Mouse (Mus musculus) stomach, embryonic 15.5 days (tissue): Measurements from ENCODE around the gene Arsg. TPM values are rescaled to one million over a fixed set of nuclear protein-coding genes. Genes with fewer than 3 reads are reported as not detected.

Source experiments
- ATAC-seq: fragments of 200-750 bp; cut with Nextera tagmentation; 2 replicates; pipeline ENCODE4 v1.8.0; 2017; ENCODE audit warnings: low read depth, moderate number of reproducible peaks, moderate TSS enrichment; ENCODE audit not compliant: insufficient read depth, low FRiP score
- H3K27ac ChIP-seq: fragments of 300-500 bp; sonication (generic); 2 replicates; pipeline ENCODE4 v1.5.1; 2015; ENCODE audit warnings: mild to moderate bottlenecking, inconsistent platforms
- H3K27me3 ChIP-seq: fragments of 300-500 bp; sonication (generic); replicated peaks from 2 replicates; pipeline ENCODE4 v1.6.1; 2015; ENCODE audit warnings: inconsistent platforms
- H3K36me3 ChIP-seq: fragments of 300-500 bp; sonication (generic); 2 replicates; pipeline ENCODE4 v1.6.1; 2015; ENCODE audit warnings: inconsistent platforms
- H3K4me1 ChIP-seq: fragments of 300-500 bp; sonication (generic); 2 replicates; pipeline ENCODE4 v1.6.1; 2015; ENCODE audit warnings: inconsistent platforms
- H3K4me2 ChIP-seq: fragments of 300-500 bp; sonication (generic); 2 replicates; pipeline ENCODE4 v1.6.1; 2015; ENCODE audit warnings: mild to moderate bottlenecking, inconsistent platforms
- H3K4me3 ChIP-seq: fragments of 300-500 bp; sonication (generic); replicated peaks from 2 replicates; pipeline ENCODE4 v1.5.1; 2015; ENCODE audit warnings: inconsistent platforms
- H3K9ac ChIP-seq: fragments of 300-500 bp; sonication (generic); 2 replicates; pipeline ENCODE4 v1.6.1; 2015; ENCODE audit warnings: inconsistent platforms
- H3K9me3 ChIP-seq: fragments of 300-500 bp; sonication (generic); 2 replicates; pipeline ENCODE4 v1.6.1; 2016; ENCODE audit warnings: inconsistent platforms
- WGBS: fragments of 180-500 bp; shearing (Covaris S2); methylation state at CpG from one replicate; pipeline ENCODE4 v1.1.7; 2015; 5-methylcytosine and 5-hydroxymethylcytosine counted together
- polyA plus RNA-seq: library from polyadenylated mRNA; unstranded; fragments of >200 nt; fragmentation: Nextera tagmentation; extraction: Ambion mirVana; gene quantifications from 2 replicates; pipeline ENCODE4 v1.2.1, GENCODE M21; 2015

Arsg gene
- polyA plus RNA-seq, 1 experiment from 2014 or later = 3.8 TPM

- H3K4me2 ChIP-seq = no peak overlapping the region
- no peak overlapping the region for H3K4me3 ChIP-seq
- H3K36me3 ChIP-seq = no peaks in the 10 kb centered on the region
- 0 out of 2 replicates have a peak, but pooled peaks cover 7% of the 10 kb centered on the region for H3K4me1 ChIP-seq
- H3K9me3 ChIP-seq = no peaks in the 10 kb centered on the region
- WGBS = 44% methylated on average over 3 of the region's 3 CpGs
- peak; percentile 68 for ATAC-seq
- no peak overlapping the region for H3K9ac ChIP-seq
- H3K27ac ChIP-seq = peak overlapping the region; percentile 83
- H3K27me3 ChIP-seq = no peaks in the 10 kb centered on the region
Measured at GRCm38 (mm10) chr11:109554443-109554842, 81.3 kb downstream of the Arsg start.

GRCm38 (mm10) chr11:109556130-109556529 is 83.0 kb downstream of the Arsg start:
- peak; percentile 82 for ATAC-seq
- H3K9me3 ChIP-seq = no peaks in the 10 kb centered on the region
- 0 out of 2 replicates have a peak, but pooled peaks cover 7% of the 10 kb centered on the region for H3K4me1 ChIP-seq
- no peak overlapping the region for H3K4me3 ChIP-seq
- WGBS = 73% methylated on average over 6 of the region's 6 CpGs
- peak overlapping the region; percentile 61 for H3K27ac ChIP-seq
- no peaks in the 10 kb centered on the region for H3K27me3 ChIP-seq
- H3K9ac ChIP-seq = no peak overlapping the region
- no peaks in the 10 kb centered on the region for H3K36me3 ChIP-seq
- H3K4me2 ChIP-seq = no peak overlapping the region

- Histone ChIP-seq H3K27me3 (no peaks in the 10 kb centered on the region), H3K4me3 (no peak overlapping the region), H3K9me3 (no peaks in the 10 kb centered on the region), H3K9ac (no peak overlapping the region), H3K27ac (no peak overlapping the region), H3K36me3 (no peaks in the 10 kb centered on the region), H3K4me2 (no peak overlapping the region), H3K4me1 (0 out of 2 replicates have a peak, but pooled peaks cover 7% of the 10 kb centered on the region)
- WGBS = 64% methylated on average over 11 of the region's 11 CpGs
- peak; percentile 63; the same call in 1 of the 2 replicates for ATAC-seq
Measured at GRCm38 (mm10) chr11:109557419-109557818, 84.2 kb downstream of the Arsg start.

GRCm38 (mm10) chr11:109559241-109559640 is 86.1 kb downstream of the Arsg start:
- Histone ChIP-seq H3K4me1 (0 out of 2 replicates have a peak, but pooled peaks cover 3% of the 10 kb centered on the region), H3K9me3 (no peaks in the 10 kb centered on the region), H3K9ac (no peak overlapping the region), H3K4me3 (no peak overlapping the region), H3K4me2 (no peak overlapping the region), H3K27me3 (no peaks in the 10 kb centered on the region), H3K27ac (no peak overlapping the region), H3K36me3 (no peaks in the 10 kb centered on the region)
- ATAC-seq = no peak
- 85% methylated on average over 12 of the region's 12 CpGs for WGBS

- Histone ChIP-seq H3K36me3 (no peaks in the 10 kb centered on the region), H3K4me2 (no peak overlapping the region), H3K27me3 (no peaks in the 10 kb centered on the region), H3K9ac (no peak overlapping the region), H3K4me1 (no peaks in the 10 kb centered on the region), H3K27ac (peak overlapping the region; percentile 22; the same call in 1 of the 2 replicates), H3K9me3 (no peaks in the 10 kb centered on the region), H3K4me3 (no peak overlapping the region)
- no peak for ATAC-seq
- WGBS = 22% methylated on average over 9 of the region's 9 CpGs
Measured at GRCm38 (mm10) chr11:109560793-109561257, 87.7 kb downstream of the Arsg start.

- no peak for ATAC-seq
- Histone ChIP-seq H3K4me2 (no peak overlapping the region), H3K36me3 (no peaks in the 10 kb centered on the region), H3K27me3 (no peaks in the 10 kb centered on the region), H3K9ac (no peak overlapping the region), H3K4me1 (no peaks in the 10 kb centered on the region), H3K9me3 (no peaks in the 10 kb centered on the region), H3K27ac (peak overlapping the region; percentile 22; the same call in 1 of the 2 replicates), H3K4me3 (no peak overlapping the region)
- WGBS = 59% methylated on average over 3 of the region's 3 CpGs
Measured at GRCm38 (mm10) chr11:109561445-109561844, 88.3 kb downstream of the Arsg start.

GRCm38 (mm10) chr11:109563708-109564107 is 90.5 kb downstream of the Arsg start:
- Histone ChIP-seq H3K4me3 (no peak overlapping the region), H3K9ac (no peak overlapping the region), H3K27ac (no peak overlapping the region), H3K9me3 (no peaks in the 10 kb centered on the region), H3K36me3 (no peaks in the 10 kb centered on the region), H3K27me3 (no peaks in the 10 kb centered on the region), H3K4me1 (no peaks in the 10 kb centered on the region), H3K4me2 (no peak overlapping the region)
- WGBS = 69% methylated on average over 4 of the region's 4 CpGs
- no peak for ATAC-seq

- Histone ChIP-seq H3K4me1 (no peaks in the 10 kb centered on the region), H3K4me3 (no peak overlapping the region), H3K4me2 (no peak overlapping the region), H3K9me3 (no peaks in the 10 kb centered on the region), H3K36me3 (no peaks in the 10 kb centered on the region), H3K27ac (no peak overlapping the region), H3K9ac (no peak overlapping the region), H3K27me3 (no peaks in the 10 kb centered on the region)
- WGBS = 81% methylated on average over 15 of the region's 15 CpGs
- no peak for ATAC-seq
Measured at GRCm38 (mm10) chr11:109564466-109565214, 91.5 kb downstream of the Arsg start.

GRCm38 (mm10) chr11:109569007-109569618 is 95.9 kb downstream of the Arsg start:
- Histone ChIP-seq H3K4me1 (no peaks in the 10 kb centered on the region), H3K36me3 (no peaks in the 10 kb centered on the region), H3K9me3 (no peaks in the 10 kb centered on the region), H3K9ac (no peak overlapping the region), H3K27me3 (no peaks in the 10 kb centered on the region), H3K4me2 (no peak overlapping the region), H3K4me3 (no peak overlapping the region), H3K27ac (no peak overlapping the region)
- ATAC-seq = no peak
- 73% methylated on average over 12 of the region's 12 CpGs for whole genome bisulfite sequencing

GRCm38 (mm10) chr11:109569809-109570208 is 96.6 kb downstream of the Arsg start:
- Histone ChIP-seq H3K36me3 (no peaks in the 10 kb centered on the region), H3K9ac (no peak overlapping the region), H3K4me3 (no peak overlapping the region), H3K4me1 (0 out of 2 replicates have a peak, but pooled peaks cover 2% of the 10 kb centered on the region), H3K27me3 (no peaks in the 10 kb centered on the region), H3K4me2 (no peak overlapping the region), H3K27ac (no peak overlapping the region), H3K9me3 (no peaks in the 10 kb centered on the region)
- WGBS = 71% methylated on average over 7 of the region's 7 CpGs
- ATAC-seq = no peak

- Histone ChIP-seq H3K27ac (no peak overlapping the region), H3K36me3 (no peaks in the 10 kb centered on the region), H3K9ac (no peak overlapping the region), H3K4me2 (no peak overlapping the region), H3K9me3 (no peaks in the 10 kb centered on the region), H3K4me3 (no peak overlapping the region), H3K4me1 (0 out of 2 replicates have a peak, but pooled peaks cover 3% of the 10 kb centered on the region), H3K27me3 (no peaks in the 10 kb centered on the region)
- WGBS = 84% methylated on average over 11 of the region's 11 CpGs
- ATAC-seq = no peak
Measured at GRCm38 (mm10) chr11:109572051-109572450, 98.9 kb downstream of the Arsg start.

GRCm38 (mm10) chr11:109574604-109575003 is 101.4 kb downstream of the Arsg start:
- Histone ChIP-seq H3K4me2 (no peak overlapping the region), H3K4me1 (0 out of 2 replicates have a peak, but pooled peaks cover 3% of the 10 kb centered on the region), H3K9me3 (no peaks in the 10 kb centered on the region), H3K9ac (no peak overlapping the region), H3K4me3 (no peak overlapping the region), H3K36me3 (peaks cover under 1% of the 10 kb centered on the region; the same call in 1 of the 2 replicates), H3K27me3 (no peaks in the 10 kb centered on the region), H3K27ac (peak overlapping the region; percentile 53; the same call in 1 of the 2 replicates)
- 0 out of 2 replicates have a peak, but pooled peaks have one; percentile 5 for ATAC-seq
- 72% methylated on average over 2 of the region's 2 CpGs for WGBS
